Mouse (Mus musculus) G1E (cell line): ENCODE measurements around the gene Wdr5.

Source experiments
- CTCF ChIP-seq: IDR thresholded peaks from 2 replicates; pipeline ENCODE4 v1.5.1; 2012; ENCODE audit warnings: low read depth, low read length, inconsistent platforms, mixed read lengths
- GATA2 ChIP-seq: IDR thresholded peaks from 2 replicates; pipeline ENCODE4 v1.6.1; 2012; ENCODE audit warnings: low read depth, low read length, inconsistent platforms, borderline replicate concordance
- TAL1 ChIP-seq: conservative IDR thresholded peaks from 2 replicates; pipeline ENCODE4 v1.6.1; 2012; ENCODE audit warnings: low read depth, low read length, inconsistent platforms, mixed read lengths

GRCm38 (mm10) chr2:27515341-27516166 is 597 bp downstream of the Wdr5 start:
- no peak for TF ChIP-seq TAL1
- no peak for TF ChIP-seq CTCF
- TF ChIP-seq GATA2, result no peak
